Mouse (Mus musculus) stomach, postnatal 0 days (tissue): Measurements from ENCODE around the gene Etv3. TPM values are rescaled to one million over a fixed set of nuclear protein-coding genes. Genes with fewer than 3 reads are reported as not detected.

Source experiments
- ATAC-seq: fragments of 200-750 bp; cut with Nextera tagmentation; 2 replicates; pipeline ENCODE4 v1.8.0; 2017; ENCODE audit not compliant: low FRiP score, low TSS enrichment
- DNase-seq: peaks from one replicate; pipeline ENCODE4 v3.0.0-alpha.2; 2016; ENCODE audit warnings: low spot score
- H3K27ac ChIP-seq: fragments of 300-500 bp; sonication (generic); replicated peaks from 2 replicates; pipeline ENCODE4 v1.5.1; 2014; ENCODE audit warnings: mild to moderate bottlenecking, control low read depth
- H3K27me3 ChIP-seq: fragments of 300-500 bp; sonication (generic); 2 replicates; pipeline ENCODE4 v1.6.1; 2014; ENCODE audit warnings: low read length; ENCODE audit not compliant: control insufficient read depth, insufficient read depth
- H3K36me3 ChIP-seq: fragments of 300-500 bp; sonication (generic); 2 replicates; pipeline ENCODE4 v1.6.1; 2014; ENCODE audit warnings: low read length, mixed read lengths; ENCODE audit not compliant: control insufficient read depth, insufficient read depth
- H3K4me1 ChIP-seq: fragments of 300-500 bp; sonication (generic); replicated peaks from 2 replicates; pipeline ENCODE4 v1.6.1; 2014; ENCODE audit warnings: antibody characterized with exemption; ENCODE audit not compliant: control insufficient read depth, insufficient read depth
- H3K4me2 ChIP-seq: fragments of 300-500 bp; sonication (generic); replicated peaks from 2 replicates; pipeline ENCODE4 v1.6.1; 2014; ENCODE audit warnings: low read depth, mild to moderate bottlenecking, control low read depth, moderate library complexity
- H3K4me3 ChIP-seq: fragments of 300-500 bp; sonication (generic); 2 replicates; pipeline ENCODE4 v1.5.1; 2014; ENCODE audit warnings: low read depth, low read length, control low read depth
- H3K9ac ChIP-seq: fragments of 300-500 bp; sonication (generic); 2 replicates; pipeline ENCODE4 v1.6.1; 2014; ENCODE audit warnings: mild to moderate bottlenecking, low read length, control low read depth, mixed read lengths
- H3K9me3 ChIP-seq: fragments of 300-500 bp; sonication (generic); 2 replicates; pipeline ENCODE4 v1.6.1; 2016; ENCODE audit warnings: low read length; ENCODE audit not compliant: control insufficient read depth
- CTCF ChIP-seq: IDR thresholded peaks from 2 replicates; pipeline ENCODE4 v1.5.1; 2016; ENCODE audit warnings: antibody characterized with exemption, low read depth, mild to moderate bottlenecking, moderate library complexity
- EP300 ChIP-seq: optimal IDR thresholded peaks from 2 replicates; pipeline ENCODE3; 2016; ENCODE audit warnings: antibody characterized with exemption
- WGBS: fragments of 180-500 bp; shearing (Covaris S2); extraction: QIAGEN DNeasy Blood & Tissue Kit; methylation state at CpG from one replicate; pipeline ENCODE4 v1.1.7; 2014; 5-methylcytosine and 5-hydroxymethylcytosine counted together
- polyA plus RNA-seq: library from polyadenylated mRNA; unstranded; fragments of >200 nt; fragmentation: Nextera tagmentation; extraction: Ambion mirVana; gene quantifications from 2 replicates; pipeline ENCODE4 v1.2.1, GENCODE M21; 2015

The Etv3 gene
- polyA plus RNA-seq, 1 experiment from 2014 or later: 11.8 TPM

- ATAC-seq: no peak
Measured at GRCm38 (mm10) chr3:87533667-87534378, 8.6 kb downstream of the Etv3 start.

GRCm38 (mm10) chr3:87538034-87538433, 12.8 kb downstream of the Etv3 start:
- H3K4me2 ChIP-seq: no peak overlapping the region
- no peaks in the 10 kb centered on the region for H3K27me3 ChIP-seq
- peaks cover 24% of the 10 kb centered on the region for H3K36me3 ChIP-seq
- H3K9ac ChIP-seq: no peak overlapping the region
- WGBS: 78% methylated on average over 10 of the region's 10 CpGs
- DNase-seq: no peak
- H3K9me3 ChIP-seq: no peaks in the 10 kb centered on the region
- H3K4me3 ChIP-seq: no peak overlapping the region
- H3K27ac ChIP-seq: no peak overlapping the region
- H3K4me1 ChIP-seq: no peaks in the 10 kb centered on the region
- ATAC-seq: no peak
- no peak for TF ChIP-seq CTCF
- no peak for TF ChIP-seq EP300

More at GRCm38 (mm10) chr3:87533667-87534378, 8.6 kb downstream of the Etv3 start:
- WGBS: 77% methylated on average over 7 of the region's 7 CpGs
- no peak for DNase-seq
- H3K9ac ChIP-seq: no peak overlapping the region
- no peaks in the 10 kb centered on the region for H3K9me3 ChIP-seq
- no peaks in the 10 kb centered on the region for H3K4me1 ChIP-seq
- H3K27ac ChIP-seq: peak overlapping the region; percentile 65
- no peak overlapping the region for H3K4me2 ChIP-seq
- peaks cover 44% of the 10 kb centered on the region for H3K36me3 ChIP-seq
- H3K4me3 ChIP-seq: no peak overlapping the region
- no peak for TF ChIP-seq EP300
- no peak for TF ChIP-seq CTCF
- no peaks in the 10 kb centered on the region for H3K27me3 ChIP-seq

- Histone ChIP-seq H3K36me3 (peaks cover 20% of the 10 kb centered on the region), H3K4me2 (no peak overlapping the region), H3K27ac (no peak overlapping the region), H3K27me3 (no peaks in the 10 kb centered on the region), H3K9ac (no peak overlapping the region), H3K4me1 (no peaks in the 10 kb centered on the region), H3K4me3 (no peak overlapping the region), H3K9me3 (no peaks in the 10 kb centered on the region)
- ATAC-seq: no peak
- no peak for DNase-seq
- TF ChIP-seq CTCF: no peak
- no peak for TF ChIP-seq EP300
- 64% methylated on average over 11 of the region's 11 CpGs for WGBS
Measured at GRCm38 (mm10) chr3:87540028-87540675, 14.9 kb downstream of the Etv3 start.

GRCm38 (mm10) chr3:87540714-87541113, 15.5 kb downstream of the Etv3 start:
- H3K36me3 ChIP-seq: peaks cover 15% of the 10 kb centered on the region
- TF ChIP-seq CTCF (no peak), EP300 (no peak)
- DNase-seq: no peak
- no peak overlapping the region for H3K27ac ChIP-seq
- H3K9ac ChIP-seq: no peak overlapping the region
- no peak overlapping the region for H3K4me2 ChIP-seq
- no peaks in the 10 kb centered on the region for H3K9me3 ChIP-seq
- ATAC-seq: no peak
- H3K27me3 ChIP-seq: no peaks in the 10 kb centered on the region
- no peaks in the 10 kb centered on the region for H3K4me1 ChIP-seq
- 37% methylated on average over 8 of the region's 8 CpGs for WGBS
- H3K4me3 ChIP-seq: no peak overlapping the region

GRCm38 (mm10) chr3:87542481-87543215, 17.4 kb downstream of the Etv3 start:
- H3K27ac ChIP-seq: no peak overlapping the region
- no peak overlapping the region for H3K4me3 ChIP-seq
- DNase-seq: no peak
- no peaks in the 10 kb centered on the region for H3K4me1 ChIP-seq
- no peaks in the 10 kb centered on the region for H3K27me3 ChIP-seq
- no peak overlapping the region for H3K9ac ChIP-seq
- peaks cover 4% of the 10 kb centered on the region; the same call in 1 of the 2 replicates for H3K36me3 ChIP-seq
- TF ChIP-seq CTCF: no peak
- no peak for TF ChIP-seq EP300
- H3K4me2 ChIP-seq: no peak overlapping the region
- no peak for ATAC-seq
- 68% methylated on average over 7 of the region's 7 CpGs for WGBS
- no peaks in the 10 kb centered on the region for H3K9me3 ChIP-seq
